Mouse (Mus musculus) brain, embryonic 14.5 days (tissue): ENCODE results near the gene Arf3.
"Not testable (repeated sequence)": the region's sequence is repeated elsewhere in the genome, so short reads cannot be mapped to it uniquely, and the experiment has no call there.

Source experiments
- CTCF ChIP-seq: fragments of 200-500 bp; IDR thresholded peaks from 2 replicates; pipeline ENCODE4 v1.5.1; 2012; ENCODE audit warnings: inconsistent platforms, mild to moderate bottlenecking, moderate library complexity, borderline replicate concordance; ENCODE audit not compliant: insufficient read depth, insufficient read length; ENCODE audit errors: extremely low read depth
- POLR2A ChIP-seq: fragments of 200-500 bp; IDR thresholded peaks from 2 replicates; pipeline ENCODE4 v1.6.1; 2012; ENCODE audit warnings: mild to moderate bottlenecking, inconsistent platforms, borderline replicate concordance; ENCODE audit not compliant: poor library complexity, insufficient read depth, insufficient read length, severe bottlenecking; ENCODE audit errors: extremely low read depth

GRCm38 (mm10) chr15:98743863-98744262, 19.2 kb downstream of the Arf3 start:
- not testable (repeated sequence) for TF ChIP-seq CTCF, POLR2A
